Mouse (Mus musculus) heart, postnatal 36 days (tissue): ENCODE data around the gene Top1. TPM values are rescaled to one million over a fixed set of nuclear protein-coding genes. Genes with fewer than 3 reads are reported as not detected.
"Not testable (repeated sequence)": the region's sequence is repeated elsewhere in the genome, so short reads cannot be mapped to it uniquely, and the experiment has no call there.

Experiments used
- DNase-seq, 2 experiments: peaks; one replicate each; pipeline ENCODE4 v3.0.0; 2021 to 2022
- intact Hi-C: fragments of 180-260 bp; cut with DNase I; formaldehyde crosslinking; loops from one replicate; pipeline ENCODE4 v1.15.1; 2025
- total RNA-seq, 2 experiments: library from RNA; stranded (reverse); gene quantifications; 2 replicates each; pipeline ENCODE4 v1.2.3; 2021

Top1 gene
- total RNA-seq, 2 experiments from 2014 or later, result 46.9 to 50.5 TPM

GRCm38 (mm10) chr2:160628666-160629527 lies 16.8 kb upstream of the Top1 start:
- intact Hi-C loops, result no loop called here
- DNase-seq, result no peak

DNA sequence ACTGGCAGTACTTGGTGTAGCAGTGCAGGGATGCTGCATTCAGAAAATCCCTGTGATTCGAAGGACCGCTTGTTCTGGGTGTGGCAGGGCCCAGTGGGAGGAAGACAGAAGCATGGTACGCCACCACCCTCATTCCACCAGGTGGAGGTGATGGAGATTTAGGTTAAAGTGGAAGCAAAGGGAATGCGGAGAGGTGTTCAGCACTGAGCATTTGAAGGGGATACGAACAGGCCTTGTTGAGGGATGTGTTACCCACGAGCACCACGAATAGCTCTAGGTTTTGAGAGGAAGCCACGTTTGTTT lies 16.2 kb upstream of the Top1 start:
- intact Hi-C loops, result no loop called here

DNA sequence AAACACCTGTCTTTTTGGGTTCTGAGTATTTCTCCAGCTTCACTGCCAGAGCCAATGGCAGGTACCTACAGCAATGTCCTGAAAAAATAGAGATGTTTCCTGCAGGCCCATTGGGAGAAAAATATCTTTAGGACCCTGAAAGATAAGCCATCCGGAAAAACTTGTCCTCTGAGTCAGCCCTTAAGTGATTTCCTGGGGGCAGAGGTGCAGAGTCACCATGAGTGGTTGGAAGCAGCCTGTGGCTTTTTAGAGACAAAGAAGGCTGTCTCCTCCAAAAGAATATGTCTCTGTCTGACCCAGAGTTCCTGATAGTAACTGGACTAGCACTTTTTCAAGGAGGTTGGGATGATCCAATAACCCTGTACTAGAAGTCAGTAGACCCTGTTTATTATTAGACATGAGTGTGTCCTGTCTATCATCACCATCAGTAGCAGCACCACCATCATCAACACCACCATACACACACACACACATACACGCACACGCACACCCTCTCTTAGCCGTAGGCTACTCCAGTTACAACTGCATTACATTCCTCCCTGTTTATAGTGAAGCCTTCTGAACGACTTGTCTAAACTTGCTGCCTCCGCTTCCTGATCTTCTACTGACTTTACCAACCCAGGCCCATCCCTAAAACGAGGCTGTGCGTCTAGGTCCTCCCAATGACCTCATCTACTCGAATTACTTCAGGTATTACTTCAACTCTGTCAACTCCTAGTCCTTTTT lies 14.7 kb upstream of the Top1 start:
- intact Hi-C loops, result no loop called here
- no peak for DNase-seq

More for the DNA sequence above, 16.2 kb upstream of the Top1 start:
- no peak for DNase-seq

- intact Hi-C loops, result no loop called here
- no peak for DNase-seq
These were observed 5.6 kb upstream of the Top1 start for GRCm38 (mm10) chr2:160639911-160640717.

GRCm38 (mm10) chr2:160641176-160641575 lies 4.5 kb upstream of the Top1 start:
- intact Hi-C loops, result no loop called here
- no peak for DNase-seq

GRCm38 (mm10) chr2:160646144-160646844 lies 606 bp downstream of the Top1 start:
- peak; percentile 61 to 74 for DNase-seq
- intact Hi-C loops, result loop anchor here (2.0 kb wide), 2 partner anchors 25 to 55 kb away; no protein-coding TSS in a partner anchor

- no peak for DNase-seq
- intact Hi-C loops, result loop anchor here (2.0 kb wide), 2 partner anchors 26 to 54 kb away; no protein-coding TSS in a partner anchor
These were observed 1.1 kb downstream of the Top1 start for GRCm38 (mm10) chr2:160646845-160647178.

- intact Hi-C loops, result no loop called here
- DNase-seq, result no peak
These were observed 2.4 kb downstream of the Top1 start for GRCm38 (mm10) chr2:160648097-160648496.

GRCm38 (mm10) chr2:160649072-160649471 lies 3.4 kb downstream of the Top1 start:
- intact Hi-C loops, result no loop called here
- DNase-seq, result no peak

- no peak for DNase-seq
- intact Hi-C loops, result no loop called here
These were observed 5.5 kb downstream of the Top1 start for GRCm38 (mm10) chr2:160651165-160651564.

- DNase-seq, result no peak
- intact Hi-C loops, result no loop called here
These were observed 7.5 kb downstream of the Top1 start for GRCm38 (mm10) chr2:160653218-160653617.

DNA sequence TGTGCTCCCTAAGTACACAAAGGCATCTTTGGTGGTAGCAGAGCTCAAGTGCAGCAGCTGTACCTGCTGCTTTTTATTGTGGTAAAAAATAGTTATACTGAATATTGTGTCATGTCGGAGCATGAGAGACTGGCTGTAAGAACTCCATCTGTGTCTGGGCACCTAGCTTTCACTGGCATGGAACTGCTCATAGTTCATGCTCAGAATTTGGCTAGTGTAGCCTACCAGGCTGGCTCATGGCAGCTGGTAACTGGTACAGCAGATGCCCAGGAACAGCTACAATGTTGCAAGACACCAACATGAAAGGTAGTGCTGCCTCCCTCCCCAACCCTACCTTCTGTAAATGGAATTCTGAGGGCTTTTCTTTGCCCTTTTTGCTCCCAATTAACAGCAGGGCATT lies 9.9 kb downstream of the Top1 start:
- intact Hi-C loops, result no loop called here
- no peak for DNase-seq

GRCm38 (mm10) chr2:160656234-160656633 lies 10.5 kb downstream of the Top1 start:
- DNase-seq, result no peak
- intact Hi-C loops, result no loop called here

GRCm38 (mm10) chr2:160657801-160658442 lies 12.2 kb downstream of the Top1 start:
- intact Hi-C loops, result no loop called here
- no peak for DNase-seq

DNA sequence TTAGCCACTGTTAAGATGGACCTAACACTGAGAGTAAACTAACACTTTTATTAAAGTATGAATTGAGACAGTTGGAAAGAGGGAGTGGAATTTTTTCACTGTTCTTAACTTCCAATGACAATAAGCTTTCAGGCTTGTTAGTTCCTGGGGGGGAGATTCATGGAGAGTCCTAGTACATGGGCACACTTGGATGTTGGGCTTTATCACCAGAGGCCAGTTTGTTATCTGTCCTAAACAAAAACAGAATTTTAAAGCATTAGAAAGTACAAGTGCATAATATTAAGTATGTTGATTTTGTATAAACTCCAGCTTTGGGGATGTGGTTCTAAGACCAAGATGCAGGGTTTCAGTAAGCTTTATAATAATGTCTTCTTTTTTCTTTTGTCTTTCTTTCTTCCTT lies 13.1 kb downstream of the Top1 start:
- intact Hi-C loops, result no loop called here
- DNase-seq, result no peak

DNA sequence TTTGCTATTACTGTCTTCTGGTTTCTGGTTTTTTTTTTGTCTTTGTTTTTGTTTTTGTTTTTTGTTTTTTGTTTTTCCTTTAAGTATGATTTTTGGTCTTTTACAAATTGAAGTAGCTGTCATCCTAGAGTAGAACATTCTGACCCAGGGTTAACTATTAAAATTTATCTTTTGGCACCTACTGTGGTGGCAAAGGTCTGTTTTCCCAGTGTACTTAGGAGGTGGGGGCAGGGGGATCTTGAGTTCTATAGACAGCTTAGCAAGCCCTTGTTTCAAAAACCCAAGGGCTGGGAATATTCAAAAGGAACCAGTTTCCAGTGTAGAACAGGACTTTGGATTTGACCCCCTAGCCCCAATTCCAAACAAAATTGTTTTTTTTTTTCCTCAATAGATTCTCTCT lies 18.7 kb downstream of the Top1 start:
- intact Hi-C loops, result no loop called here
- no peak for DNase-seq

- intact Hi-C loops, result not testable (repeated sequence)
These were observed 19.3 kb downstream of the Top1 start for GRCm38 (mm10) chr2:160664986-160665385.

GRCm38 (mm10) chr2:160667259-160667658 lies 21.6 kb downstream of the Top1 start:
- no peak for DNase-seq
- intact Hi-C loops, result no loop called here

More at GRCm38 (mm10) chr2:160664986-160665385, 19.3 kb downstream of the Top1 start:
- not testable (repeated sequence) for DNase-seq

- intact Hi-C loops, result loop anchor here (2.0 to 5.0 kb wide), 3 partner anchors 53 to 98 kb away; no protein-coding TSS in a partner anchor
- DNase-seq, result peak; percentile 56 to 59
These were observed 54.6 kb downstream of the Top1 start for GRCm38 (mm10) chr2:160700271-160700670.

DNA sequence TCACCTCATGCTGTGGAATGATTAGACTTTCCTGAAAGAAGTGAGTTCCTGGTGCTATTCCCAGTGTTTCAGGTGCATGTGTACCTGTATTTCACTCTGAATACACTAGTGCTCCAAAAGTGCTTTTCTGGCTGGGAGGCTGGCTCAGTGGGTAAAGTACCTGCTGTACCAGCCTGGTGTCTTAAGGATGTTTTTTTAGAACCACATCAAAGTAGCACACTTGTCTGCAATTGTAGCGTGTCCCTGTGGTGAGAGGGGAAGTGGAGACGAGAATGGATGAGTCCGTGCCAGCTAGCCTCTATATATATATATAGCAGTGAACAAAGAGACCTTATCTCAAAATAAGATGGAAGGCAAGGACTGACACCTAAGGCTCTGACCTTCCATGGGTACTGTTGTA lies 55.9 kb downstream of the Top1 start:
- DNase-seq, result no peak
- intact Hi-C loops, result loop anchor here (2.0 to 5.0 kb wide), 3 partner anchors 55 to 99 kb away; no protein-coding TSS in a partner anchor
